Mouse (Mus musculus) cerebellum, adult 2 months (tissue): ENCODE results near the gene Chil1.

Experiments
- CTCF ChIP-seq: fragments of 200-500 bp; IDR thresholded peaks from 2 replicates; pipeline ENCODE4 v1.5.1; 2011; ENCODE audit warnings: low read depth, mild to moderate bottlenecking, control low read depth, low read length, moderate library complexity, borderline replicate concordance; ENCODE audit not compliant: insufficient read depth
- POLR2A ChIP-seq: fragments of 200-500 bp; IDR thresholded peaks from 2 replicates; pipeline ENCODE4 v1.6.1; 2011; ENCODE audit warnings: low read length, control low read depth, borderline replicate concordance; ENCODE audit not compliant: insufficient read depth

DNA sequence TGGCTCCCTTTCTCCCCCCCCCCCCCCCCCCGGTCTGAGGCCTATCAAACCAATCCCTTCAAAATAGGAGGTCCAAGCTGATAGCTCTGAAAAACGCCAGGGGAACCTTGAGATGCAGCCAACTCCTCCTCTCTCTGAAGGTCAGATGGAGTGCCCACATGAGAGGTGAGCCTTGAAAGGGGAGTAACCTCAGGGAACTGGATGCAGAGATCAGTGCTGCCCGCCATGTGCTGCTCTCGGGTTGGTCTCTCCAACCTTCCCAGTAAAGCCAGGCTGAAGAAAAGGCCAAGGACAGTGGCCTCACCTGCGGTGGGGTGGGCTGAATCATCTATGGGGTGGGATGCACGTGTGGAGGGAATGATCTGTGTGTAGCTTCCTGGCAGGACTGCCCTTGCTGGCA lies 30.4 kb downstream of the Chil1 start:
- TF ChIP-seq POLR2A (no peak), CTCF (no peak)
